Mouse (Mus musculus): ENCODE results near the gene Rbm25.
A peak's percentile ranks its signal among the peaks of the same experiment; 100 is the strongest.

Rbm25 gene

DNA sequence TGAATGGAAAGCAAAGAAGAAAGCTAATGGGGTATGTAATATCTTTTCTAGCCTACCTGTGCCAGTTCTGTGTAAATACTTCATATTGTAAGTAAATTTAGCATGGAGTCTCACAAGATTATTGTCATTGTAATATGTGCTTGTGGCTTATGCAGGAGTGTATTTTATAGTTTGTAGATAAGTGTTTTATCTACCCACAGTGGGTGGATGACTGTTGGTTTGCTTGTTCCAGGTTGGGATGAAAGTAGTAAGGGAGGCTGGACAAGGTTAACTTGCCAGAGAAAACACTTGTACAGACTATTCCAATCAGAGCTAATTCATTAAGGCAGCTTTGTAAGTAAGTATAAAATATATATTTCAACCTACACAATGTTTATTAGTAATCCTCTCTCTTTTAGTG lies 20.4 kb downstream of the Rbm25 start:
- DNase-seq: no peak

DNA sequence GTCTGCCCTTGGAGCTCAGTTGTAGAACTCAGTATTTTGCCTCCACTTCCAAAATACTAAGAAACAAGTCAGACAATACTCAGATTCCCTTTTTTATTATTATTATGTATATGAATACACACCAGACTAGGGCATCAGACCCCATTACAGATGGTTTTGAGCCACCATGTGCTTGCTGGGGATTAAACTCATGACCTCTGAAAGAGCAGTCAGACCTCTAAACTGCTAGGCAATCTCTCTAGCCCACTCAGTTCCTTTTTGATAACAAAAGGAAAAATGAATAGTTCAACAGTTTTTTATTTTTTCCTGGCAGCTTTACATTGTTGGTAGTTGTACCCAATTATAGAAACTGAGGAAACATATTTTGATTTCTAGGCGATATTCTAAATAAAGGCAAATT lies 54.4 kb downstream of the Rbm25 start:
- DNase-seq: no peak

DNA sequence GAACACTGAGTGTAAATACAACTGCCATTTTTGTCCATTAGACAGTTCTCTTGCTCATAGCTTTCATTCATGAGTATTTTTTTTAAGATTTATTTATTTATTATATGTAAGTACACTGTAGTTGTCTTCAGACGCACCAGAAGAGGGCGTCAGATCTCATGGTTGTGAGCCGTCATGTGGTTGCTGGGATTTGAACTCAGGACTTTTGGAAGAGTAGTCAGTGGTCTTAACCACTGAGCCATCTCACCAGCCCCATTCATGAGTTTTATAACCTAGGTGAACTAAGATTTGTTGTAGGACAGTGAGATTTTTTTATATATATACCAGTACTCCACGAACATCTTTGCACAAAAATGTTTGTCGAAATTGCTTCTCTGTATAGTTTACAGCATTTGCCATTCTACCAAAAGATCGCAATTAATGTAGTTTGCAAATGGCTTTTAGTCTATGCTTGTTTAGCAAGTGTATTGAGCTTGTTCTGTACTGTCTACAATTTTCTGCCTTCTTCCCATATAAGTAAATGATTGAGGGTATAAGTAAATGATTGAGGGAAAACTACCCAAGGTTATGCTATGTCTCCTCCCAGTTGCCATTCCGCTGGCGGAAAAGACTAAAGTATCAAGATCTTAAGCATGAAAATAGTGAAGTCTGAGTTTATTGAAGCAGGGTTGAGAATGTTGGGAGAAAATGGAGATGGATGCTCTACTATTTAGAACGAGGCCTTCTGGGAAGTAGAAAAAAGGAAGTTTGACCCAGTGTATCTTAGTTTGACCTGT lies 55.7 kb downstream of the Rbm25 start:
- DNase-seq: no peak

DNA sequence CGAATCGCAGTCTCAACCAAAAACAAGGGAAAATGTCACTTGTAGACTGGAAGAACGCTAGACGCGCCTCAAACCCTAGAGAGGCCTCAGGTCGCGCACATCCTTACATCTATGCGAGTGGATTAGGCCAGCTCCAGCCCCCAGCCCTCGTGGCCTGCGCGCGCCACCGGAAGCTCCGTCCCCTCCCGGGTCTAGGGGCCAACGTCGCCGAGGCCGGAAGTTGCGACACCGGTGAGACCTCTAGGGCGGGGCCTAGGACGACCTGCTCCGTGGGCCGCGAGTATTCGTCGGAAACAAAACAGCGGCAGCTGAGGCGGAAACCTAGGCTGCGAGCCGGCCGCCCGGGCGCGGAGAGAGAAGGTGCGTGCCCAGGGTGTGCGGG lies 56.9 kb downstream of the Rbm25 start, which contains the start of gene Psen1:
Gene Psen1, plus strand, starts transcription at position 219 of the 382 bp plus-strand sequence.
- peak; percentile 93 to 95 for DNase-seq

DNA sequence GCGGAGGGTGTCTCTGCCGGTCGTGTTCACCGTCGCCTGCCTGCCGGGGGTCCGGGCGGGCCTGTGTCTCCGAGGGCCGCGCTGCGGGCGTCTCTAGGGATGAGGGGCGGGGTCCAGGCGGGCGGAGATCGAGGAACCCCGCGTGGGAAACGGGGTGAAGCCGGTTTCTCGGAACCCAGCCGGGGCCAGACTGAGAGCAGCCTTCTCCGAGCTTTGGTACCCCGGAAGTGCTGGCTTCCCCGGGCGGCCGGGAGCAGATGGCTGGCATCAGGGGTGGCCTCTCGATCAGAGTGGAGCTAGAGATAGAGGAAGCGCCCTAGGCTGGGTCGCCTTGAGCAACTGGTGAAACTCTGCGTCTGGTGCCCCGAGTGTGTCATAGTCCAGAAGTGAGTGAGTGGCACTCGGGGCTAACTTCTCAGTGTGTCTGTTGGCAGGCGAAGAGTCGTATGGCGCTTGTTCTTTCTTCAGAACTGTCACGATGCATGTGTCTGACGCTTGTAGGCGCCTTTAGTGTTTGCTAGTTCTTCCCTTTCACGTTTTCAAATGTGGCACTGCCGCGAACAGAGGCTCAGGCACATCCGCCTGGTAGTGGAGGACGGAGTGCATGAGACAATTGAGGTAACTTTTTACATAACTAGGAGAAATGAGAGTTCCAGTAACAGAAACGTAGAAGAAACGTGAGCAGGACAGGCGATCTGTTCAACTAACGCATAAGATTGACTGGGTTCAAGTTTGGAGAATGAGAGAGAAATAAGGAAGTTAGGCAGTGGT lies 57.5 kb downstream of the Rbm25 start:
- DNase-seq: no peak

DNA sequence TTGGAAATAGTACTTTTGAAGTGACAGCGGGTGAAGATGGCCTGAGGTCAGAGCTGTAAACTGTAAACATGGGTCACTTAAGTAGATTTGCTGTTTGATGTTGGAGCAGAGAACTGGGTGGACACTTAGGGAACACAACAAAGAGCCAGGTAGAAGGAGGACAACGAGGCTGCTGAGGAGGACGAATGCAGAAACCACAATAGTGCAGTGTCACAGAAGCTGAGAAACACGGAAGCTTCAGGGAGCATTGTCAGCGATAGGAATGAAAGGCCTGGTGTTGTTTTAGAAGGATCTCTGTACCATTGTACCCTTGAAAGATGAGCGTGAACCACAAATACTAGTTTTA lies 58.0 kb downstream of the Rbm25 start:
- no peak for DNase-seq

DNA sequence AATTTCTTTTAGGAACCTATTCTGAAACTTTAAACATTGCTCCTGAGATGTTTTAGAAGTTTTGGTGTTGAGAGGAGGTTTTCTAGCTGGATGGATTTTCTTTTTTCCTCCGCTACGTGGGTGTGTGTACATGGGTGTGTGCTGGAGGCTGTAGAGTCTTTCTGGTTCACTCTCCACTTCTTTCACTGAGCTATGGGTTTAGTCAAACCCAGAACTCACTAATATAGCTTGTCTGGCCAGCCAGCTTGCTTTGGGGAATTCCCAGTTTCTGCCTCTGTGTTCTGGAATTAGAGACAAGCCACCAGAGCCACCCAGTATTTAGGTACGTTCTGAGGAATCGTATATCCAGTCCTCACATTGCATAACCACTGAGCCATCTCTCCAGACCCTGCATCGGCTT lies 63.0 kb downstream of the Rbm25 start:
- DNase-seq: no peak

DNA sequence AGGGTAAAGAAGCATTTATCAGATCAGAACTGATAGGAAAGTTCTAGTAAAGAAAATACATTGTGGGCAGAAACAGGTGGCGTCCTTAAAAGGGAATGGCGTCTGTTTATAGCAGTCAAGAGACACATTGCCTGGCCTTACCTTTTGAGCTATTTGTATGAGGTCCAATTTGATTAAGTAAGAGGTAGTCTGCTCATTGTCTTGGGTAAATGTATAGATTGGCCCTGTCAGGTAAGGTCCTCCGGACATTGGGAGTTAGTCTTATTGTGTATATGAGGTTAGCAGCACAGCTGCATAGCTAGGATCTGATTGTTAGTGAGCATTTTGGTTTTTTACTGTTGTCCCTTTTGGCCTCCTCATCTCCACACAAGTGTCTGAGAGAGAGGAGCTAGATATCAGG lies 63.6 kb downstream of the Rbm25 start:
- no peak for DNase-seq

DNA sequence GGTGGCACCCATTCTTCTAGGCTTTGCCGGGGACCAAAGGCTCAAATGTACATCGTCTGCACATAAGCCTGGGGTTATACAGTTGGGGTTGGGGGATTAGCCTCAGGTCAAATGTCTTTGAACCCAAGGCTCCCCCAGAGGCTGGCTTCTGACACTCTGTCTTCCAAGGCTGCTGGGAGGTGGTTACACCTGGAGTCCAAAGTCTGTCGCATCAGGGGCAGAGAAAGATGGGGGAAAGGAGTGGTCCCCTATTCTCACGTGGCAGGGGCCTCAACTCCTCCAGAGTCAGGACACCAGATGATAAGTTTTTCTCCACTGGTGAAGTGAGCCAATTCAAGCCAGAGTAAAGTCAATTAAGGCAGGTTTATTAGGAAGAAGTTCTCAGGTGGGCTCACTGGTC lies 67.6 kb downstream of the Rbm25 start:
- DNase-seq: no peak

DNA sequence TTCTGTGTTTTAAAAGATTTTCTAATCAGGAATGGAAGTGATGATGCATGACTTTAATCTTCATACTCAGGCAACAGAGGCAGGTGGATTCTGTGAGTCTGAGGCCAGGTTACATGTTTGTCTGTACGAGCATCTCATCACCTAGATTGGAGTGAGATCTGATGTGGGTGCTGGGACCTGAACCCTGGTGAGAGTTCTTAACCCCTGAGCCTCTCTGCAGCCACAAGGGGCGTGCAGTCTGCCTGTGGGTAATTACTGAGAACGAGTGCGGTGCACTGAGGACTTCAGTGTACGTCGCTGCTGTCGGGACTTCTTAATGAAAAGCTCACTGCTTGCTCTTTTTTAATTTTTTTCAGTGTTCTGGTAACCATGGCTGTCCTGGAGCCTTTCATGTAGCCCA lies 70.6 kb downstream of the Rbm25 start:
- DNase-seq: no peak

DNA sequence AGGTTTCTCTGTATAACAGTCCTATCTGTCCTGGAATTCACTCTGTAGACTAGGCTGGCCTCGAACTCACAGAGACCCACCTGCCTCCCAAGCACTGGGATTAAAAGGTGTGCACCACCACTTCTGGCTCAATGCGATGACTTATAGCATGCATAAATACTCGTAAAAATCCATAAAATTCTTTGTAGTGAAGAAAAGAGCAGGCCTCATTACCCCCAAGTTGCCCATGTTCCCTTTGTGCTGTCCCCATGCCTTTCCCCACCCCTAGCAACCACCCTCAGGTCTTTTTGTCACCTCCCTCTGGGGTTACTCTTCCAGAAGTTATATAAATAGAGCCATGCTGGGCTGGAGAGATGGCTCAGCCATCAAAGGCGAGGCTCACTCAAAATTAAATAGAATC lies 71.8 kb downstream of the Rbm25 start:
- no peak for DNase-seq

DNA sequence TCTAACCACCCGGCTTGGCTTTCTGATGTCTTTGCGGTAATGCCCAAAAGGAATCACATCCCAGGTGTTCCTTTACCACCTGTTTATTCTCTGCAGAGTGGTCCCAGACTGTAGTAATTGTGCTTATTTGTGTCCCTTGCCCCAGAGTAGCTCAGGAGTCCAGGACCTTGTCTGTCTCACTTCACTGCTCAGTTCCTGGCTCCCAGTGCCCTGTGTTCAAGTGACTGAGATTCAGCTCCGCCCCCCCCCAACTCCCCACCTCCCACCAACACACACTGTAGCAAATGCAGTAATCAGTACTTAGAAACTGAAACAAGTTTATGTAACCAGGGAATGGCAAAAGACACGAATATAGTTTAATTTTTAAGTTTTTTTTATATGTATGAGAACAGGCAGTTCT lies 75.9 kb downstream of the Rbm25 start:
- DNase-seq: no peak

DNA sequence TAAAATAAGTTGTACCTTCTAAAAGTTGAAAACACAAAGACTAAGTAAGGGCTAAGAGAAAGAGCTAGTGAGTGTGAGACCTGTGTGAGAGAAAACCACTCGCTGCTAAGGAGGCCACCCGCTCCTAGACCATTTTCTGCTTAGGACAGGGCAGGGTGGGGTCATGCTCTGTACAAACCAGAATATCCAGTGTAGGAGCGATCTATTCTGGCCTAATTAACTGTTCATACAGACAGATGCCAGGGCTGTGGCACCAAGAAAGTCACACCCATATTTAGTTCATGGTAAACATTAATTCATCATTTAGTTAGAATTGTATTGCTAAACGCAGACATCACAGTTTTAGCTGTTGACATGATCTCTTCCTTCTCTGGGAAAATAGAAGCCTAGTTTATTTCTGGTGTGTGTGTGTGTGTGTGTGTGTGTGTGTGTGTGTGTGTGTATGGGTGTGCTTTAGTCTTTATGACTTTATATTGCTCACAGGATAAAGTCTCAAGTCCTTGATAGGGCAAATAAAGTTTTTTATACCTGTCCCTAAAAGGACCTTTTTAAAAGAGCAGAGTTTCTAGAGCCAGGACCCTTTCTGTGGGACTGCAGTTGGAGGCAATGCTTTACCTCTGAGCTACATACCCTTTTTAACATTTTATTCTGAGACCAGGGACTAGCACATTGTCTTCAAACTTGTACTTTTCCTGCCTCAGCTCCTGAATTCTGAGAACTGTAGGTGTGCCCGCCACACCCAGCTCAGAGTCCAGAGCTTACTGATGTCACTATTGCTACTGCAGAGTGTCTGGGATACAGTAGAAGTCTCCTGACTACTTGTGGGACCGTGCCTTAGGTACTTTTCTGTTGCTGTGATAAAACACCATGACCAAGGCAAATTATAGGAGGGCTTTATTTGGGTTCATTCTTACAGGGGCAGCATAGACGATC lies 77.4 kb downstream of the Rbm25 start:
- no peak for DNase-seq

DNA sequence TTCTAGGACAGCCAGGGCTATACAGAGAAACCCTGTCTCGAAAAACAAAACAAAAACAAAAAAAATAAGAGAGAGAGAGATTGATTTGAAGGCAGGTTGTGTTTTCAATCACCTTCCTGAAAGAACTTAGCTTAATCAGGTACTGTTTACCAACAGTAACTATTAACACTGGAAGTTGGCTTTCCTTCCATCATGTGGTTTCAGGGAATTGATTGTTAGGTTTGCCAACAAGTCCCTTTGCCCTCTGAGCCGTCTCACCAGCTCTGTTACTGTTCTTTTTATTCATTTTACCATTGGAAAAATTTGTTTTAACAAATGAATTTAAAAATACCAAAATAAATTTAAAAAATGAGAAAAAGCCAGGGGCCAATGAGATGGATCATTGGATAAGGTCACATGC lies 78.9 kb downstream of the Rbm25 start:
- no peak for DNase-seq

DNA sequence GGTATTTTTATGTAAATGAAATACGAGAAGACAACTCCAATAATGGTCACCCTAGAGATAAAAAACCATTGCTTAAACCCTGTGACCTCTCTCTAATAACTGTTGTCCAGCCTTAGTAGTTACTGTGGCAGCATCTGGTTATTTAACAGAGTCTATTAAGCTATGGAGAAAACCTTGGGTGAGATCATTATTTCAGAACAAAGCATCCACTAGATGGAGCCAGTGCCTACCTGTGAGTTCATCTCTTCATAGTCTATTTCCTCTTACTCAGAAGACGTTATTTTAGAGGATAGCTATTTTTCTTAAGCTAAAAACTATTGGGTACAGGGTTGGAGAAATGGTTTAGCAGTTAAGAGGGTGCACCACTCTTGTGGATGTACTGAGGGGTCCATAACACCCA lies 82.7 kb downstream of the Rbm25 start:
- DNase-seq: peak; percentile 57 to 62

DNA sequence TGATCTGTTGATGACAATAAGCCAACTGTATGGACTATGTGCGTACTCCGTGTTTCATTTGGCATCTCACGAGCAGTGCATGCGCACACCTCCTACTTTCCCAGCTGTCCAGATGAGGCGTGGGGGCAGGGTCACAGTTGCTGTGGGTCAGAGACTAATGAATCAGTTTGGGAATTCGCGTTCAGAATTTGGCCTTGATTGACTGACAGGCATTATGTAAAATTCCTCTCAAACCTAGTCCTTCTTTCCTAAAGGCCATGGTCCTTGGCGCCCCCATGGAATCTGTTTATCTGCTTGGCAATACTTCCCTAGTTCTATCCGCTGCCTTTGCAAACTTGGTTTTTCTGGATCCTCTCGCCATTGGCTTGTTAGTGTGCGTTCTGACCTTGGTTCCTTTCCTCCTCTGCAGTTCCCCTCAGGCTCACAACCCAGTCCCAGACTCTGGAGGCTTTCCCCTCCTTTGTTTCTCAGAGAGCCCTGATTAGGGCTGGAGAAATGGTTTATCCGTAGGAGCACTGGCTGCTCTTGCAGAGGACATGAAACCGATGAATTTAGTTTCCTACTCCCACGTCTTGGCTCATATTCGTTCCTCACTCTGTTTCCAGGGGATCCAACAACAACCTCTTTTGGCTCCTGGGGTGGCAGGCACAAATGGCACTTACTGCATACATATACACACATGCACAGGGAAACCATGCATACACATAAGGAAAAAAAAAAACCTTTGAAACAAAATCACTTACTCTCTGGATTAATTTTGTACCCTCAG lies 85.6 kb downstream of the Rbm25 start:
- DNase-seq: no peak

DNA sequence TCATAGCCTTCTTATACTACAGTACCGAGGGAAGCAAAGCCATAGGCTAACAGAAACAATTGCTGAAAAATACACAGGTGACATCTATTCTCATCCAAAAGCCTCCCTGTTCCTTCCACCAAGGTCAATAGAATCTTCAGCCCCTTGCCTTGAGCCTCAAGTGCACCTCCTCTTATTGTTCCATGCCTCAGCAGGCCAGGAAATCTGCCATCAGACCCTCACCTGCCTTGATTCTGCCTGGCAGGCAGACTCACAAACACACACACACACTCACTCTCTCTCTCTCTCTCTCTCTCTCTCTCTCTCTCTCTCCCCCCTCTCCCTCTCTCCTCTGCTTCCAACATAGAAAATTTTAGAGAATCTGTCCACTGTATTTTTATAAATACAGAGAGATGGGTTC lies 88.4 kb downstream of the Rbm25 start:
- DNase-seq: no peak

DNA sequence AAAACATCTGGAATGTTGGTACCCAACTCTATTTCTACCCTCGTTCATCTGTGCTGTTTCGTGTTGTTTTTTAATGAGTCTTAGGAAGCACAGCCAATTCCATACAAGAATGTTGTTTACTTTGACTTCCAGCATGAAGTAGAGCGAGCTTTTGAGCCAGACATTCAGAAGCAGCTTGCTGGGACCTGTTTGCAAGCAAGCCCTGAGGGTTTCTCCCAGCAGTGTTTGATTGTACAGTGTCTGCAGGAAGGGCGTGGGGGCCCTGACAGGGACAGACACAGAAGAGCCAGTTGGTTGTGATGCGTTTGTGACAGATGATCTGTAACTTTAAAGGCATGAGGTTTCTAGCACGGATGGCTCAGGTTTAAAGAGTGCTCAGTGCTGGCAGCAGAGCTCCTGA lies 90.2 kb downstream of the Rbm25 start:
- no peak for DNase-seq

DNA sequence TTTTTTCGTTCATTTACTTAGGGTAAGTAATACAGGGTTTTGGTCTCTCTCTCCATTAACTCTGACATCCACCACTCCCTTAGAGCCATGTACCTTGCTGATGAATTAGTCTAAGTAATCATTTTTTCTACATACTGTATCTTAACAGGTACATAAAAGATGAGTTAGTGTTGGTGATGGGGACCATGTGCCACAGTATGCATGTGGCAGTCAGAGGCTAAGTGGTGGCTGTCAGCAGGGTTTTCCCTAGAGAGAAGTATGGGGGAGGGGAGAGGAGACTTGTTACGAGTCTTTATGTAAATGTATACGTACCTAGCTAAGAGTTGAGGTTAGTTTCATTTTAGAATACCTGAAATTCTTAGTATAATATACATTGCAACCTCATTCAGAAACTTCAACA lies 92.0 kb downstream of the Rbm25 start:
- no peak for DNase-seq

DNA sequence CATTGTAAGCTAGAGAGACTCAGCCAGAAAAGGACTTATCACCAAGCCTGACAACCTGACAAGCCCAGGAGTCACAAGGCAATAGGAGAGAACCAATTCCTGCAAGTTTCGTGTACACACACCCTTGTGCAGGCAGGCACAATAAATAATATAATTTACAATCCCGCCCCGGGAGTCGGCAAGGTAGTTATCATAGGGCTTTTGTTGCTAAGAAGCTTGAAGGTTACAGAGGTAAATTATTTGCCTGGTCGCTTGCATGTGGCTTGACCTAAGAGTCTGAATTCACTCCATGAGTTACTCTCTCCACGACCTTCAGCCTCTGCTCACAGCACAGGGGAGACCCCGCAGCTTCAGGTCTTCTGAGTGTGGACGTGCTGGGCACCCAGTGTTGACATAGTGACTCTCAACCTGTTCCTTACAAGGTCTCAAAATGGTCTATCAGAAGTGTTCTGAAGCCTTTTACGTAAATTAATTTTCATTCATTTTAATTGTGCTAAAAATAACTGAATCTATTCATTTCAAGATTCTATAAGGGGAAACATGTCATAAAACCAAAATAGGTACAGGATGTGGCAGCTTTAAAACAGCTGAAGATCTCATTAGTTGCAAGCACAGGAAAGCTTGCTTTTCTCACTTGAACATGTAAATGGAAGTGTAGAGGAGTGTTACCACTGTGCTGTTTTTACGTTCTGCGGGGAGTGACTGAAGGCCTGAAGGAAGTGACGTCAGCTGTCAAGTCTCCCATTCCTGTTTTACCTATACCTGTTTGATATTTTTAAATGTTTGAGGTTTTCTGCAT lies 95.7 kb downstream of the Rbm25 start:
- DNase-seq: no peak

DNA sequence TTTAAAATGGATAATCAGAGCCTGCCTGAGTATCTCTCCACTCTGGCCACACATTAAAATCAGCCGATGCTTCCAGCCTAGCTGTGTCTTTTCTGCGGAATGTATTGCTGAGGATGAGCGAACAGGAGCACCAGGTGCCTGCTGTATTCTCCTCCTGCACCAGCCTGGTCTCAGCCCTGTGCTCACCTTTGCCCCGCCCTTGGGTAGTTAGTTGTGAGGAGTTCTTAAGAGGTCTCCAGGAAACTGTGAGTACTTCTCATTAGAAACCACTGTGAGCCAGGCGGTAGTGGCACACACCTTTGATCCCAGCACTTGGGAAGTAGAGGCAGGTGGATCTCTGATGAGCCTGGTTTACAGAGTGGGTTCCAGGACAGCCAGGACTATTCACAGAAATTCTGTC lies 101.2 kb downstream of the Rbm25 start:
- DNase-seq: no peak

All from cerebellum, adult 18-20 months (tissue).